Mouse (Mus musculus) adrenal gland, postnatal 25 days (tissue): ENCODE measurements around the gene Sox21. TPM values are rescaled to one million over a fixed set of nuclear protein-coding genes. Genes with fewer than 3 reads are reported as not detected.
A peak's percentile ranks its signal among the peaks of the same experiment; 100 is the strongest.

ENCODE experiments used
- DNase-seq: peaks from one replicate; pipeline ENCODE4 v3.0.0; 2021; ENCODE audit warnings: mixed read lengths
- long read RNA-seq: library from polyadenylated mRNA; stranded (forward); transcript quantifications from one replicate; pipeline ENCODE4 v2.0.0, GENCODE M21; 2021
- total RNA-seq: library from RNA; stranded (reverse); gene quantifications from 2 replicates; pipeline ENCODE4 v1.2.3, GENCODE M21; 2021

Gene Sox21
- total RNA-seq, result not detected in 2 replicates
- long read RNA-seq, partial matches to known transcripts, result 0 of 1 reads
- long read RNA-seq, other reads (novel, unspliced or antisense), result 0 of 1 reads

DNA sequence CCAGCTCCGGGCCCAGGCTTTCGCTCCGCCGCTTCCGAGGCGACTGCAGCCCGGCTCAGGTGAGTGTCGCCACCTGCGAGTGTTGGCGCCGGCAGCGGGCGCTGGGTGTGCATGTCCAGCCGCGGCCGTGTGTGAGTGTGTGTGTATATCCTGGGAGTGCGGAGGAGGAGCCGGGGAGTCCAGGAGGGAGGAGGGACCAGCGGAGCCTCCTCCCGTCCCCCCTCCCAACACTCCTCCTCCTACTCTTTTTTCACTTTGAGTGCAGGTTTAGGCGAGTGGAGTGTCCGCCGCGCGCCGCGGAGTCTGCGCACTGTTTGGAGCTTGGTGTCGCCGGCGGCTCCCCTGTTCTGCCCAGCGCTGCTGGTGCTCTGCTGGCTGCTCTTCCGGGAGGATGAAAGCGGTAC, at the start of gene Sox21:
Gene Sox21, minus strand, starts transcription at position 145 of the 404 bp plus-strand sequence.
- peak; percentile 34 for DNase-seq

DNA sequence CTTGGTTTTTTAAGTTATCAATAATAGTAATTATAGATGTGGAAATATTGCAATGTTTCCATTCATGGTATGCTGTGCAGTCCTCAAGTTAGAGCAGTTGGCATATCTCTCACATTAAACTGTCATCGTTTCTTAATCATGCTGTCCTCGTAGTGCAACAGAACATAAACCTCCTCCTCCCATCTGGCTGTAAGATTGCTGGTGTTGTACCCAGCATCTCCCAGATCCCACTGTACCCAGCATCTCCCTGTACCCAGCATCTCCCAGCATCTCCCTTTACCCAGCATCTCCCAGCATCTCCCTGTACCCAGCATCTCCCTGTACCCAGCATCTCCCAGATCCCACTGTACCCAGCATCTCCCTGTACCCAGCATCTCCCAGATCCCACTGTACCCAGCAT, 49.3 kb upstream of the Sox21 start:
- no peak for DNase-seq

DNA sequence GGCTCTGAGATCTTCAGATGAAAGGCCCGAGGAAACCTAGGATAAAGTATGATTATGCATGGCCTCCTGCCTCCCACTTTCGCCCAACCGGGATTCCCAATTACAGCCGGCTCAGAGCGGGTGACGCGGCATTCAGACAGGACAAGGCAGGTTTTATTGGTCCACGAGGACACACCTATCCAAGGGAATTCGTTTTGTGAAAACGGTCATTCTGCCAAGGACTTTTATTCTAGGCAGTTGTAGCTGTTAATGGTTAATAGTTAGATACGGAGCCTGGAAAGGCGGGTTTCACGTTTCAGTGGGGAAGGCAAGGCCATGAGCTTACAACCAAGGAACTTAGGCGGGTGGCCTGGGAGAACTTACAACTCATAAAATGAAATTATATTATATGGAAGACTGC, 46.1 kb upstream of the Sox21 start:
- DNase-seq, result no peak

DNA sequence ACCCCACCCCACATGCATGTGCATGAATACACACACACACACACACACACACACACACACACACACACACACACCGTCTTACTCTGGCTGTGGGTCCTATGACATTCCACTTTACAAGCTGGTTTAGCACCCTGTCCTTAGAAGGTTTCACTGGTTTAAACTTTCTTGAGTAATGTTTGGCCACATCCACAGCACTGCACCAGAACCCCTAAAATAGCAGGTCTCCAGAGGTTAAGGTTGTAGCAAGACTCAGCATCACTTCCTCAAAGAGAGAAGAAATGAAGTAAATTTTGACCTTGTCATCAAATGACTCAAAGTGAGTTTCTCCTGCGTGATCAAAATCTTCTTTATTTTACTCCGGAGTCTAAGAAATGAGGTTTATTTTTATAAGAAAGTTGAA, 45.4 kb upstream of the Sox21 start:
- no peak for DNase-seq

DNA sequence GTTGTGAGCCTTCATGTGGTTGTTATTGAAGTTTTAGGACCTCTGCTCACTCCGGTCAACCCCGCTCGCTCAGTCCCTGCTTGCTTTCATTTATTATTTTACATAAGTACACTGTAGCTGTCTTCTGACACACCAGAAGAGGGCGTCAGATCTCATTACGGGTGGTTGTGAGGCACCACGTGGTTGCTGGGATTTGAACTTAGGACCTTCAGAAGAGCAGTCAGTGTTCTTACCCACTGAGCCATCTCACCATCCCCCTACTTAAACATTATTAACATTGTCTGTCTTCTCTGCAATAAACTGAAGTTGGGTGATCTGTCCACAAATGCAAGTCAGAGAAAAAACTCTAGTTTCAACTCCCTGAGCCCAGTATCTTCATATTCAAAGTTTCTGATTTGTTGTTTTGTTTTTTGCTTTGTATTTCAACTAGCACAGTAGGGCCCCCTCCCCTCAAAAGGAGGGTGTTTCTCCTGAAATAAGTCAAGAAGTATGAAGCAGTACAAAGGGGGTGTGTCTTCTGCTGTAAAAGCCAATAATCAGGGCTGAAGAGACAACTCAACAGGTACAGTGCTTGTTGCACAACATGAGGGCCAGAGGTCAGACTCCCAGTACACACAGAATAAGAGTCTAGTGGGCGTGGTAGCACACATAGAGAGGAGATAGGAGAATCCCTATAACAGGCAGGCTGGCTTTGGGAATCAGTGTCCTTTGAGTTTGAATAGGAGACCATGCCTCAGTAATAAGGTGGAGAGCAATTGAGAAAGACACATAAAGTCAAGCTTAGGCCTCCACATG, 41.1 kb upstream of the Sox21 start:
- no peak for DNase-seq

DNA sequence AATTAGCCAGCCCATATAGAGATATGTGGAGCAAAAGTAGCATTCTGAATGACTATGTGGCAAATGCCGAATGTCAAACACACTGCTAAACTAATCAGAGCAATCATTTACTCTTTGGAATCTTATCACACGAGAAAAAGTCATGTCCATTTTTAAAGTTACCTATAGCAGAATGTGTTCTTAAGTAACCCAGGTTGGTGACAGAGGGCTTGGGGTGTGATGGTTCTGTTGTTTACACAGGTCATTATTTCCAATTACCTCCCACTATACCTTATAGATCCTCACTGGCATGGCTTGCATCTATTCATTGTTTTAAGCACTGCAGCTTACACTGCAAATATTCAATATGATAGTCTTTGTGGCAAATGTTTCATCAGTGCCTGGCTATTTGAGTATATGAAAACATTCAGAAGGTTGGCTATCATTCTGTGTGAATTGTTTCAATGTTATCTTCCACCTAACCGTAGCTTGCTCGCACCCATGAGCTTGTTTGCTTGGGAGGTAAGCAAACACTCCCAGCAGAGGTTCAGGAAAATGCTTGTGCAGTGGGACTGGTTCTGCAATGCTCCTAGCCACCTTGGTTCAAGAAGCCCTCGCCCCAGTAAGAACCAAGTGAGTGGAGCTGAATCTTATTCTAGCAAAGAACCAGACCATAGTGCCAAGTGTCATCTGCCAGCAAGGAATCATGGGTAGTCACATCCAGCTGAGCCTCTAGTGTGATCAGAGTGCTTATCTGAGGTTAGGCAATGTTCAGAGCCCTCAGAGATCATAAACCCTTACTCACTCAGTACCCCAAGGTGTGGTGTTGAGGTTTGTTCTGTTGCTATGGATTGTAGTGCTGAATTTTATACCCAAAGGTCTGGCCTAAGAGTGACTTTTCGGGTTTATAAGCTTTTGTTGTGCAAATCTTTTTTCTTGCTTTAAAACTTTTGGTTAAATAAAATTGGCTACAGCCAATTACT, 36.0 kb upstream of the Sox21 start:
- no peak for DNase-seq

DNA sequence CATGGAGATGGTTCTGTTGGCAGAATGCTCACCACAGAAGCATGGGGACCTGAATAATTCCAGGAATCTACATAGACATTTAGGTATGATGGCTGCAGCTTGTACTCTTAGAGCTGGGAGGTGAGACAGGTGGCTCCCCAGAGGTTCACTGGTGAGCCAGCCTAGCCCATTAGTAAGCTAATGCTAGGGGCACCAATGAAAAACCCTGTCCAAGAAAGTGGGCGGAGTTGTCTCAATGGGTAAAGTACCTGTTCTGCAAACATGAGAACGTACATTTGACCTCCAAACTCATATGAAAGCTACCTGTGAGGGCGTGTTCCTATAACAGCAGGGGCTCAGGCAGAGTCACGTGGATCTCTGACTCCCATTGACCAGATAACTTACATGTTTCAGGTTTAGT, 32.0 kb upstream of the Sox21 start:
- DNase-seq, result no peak

DNA sequence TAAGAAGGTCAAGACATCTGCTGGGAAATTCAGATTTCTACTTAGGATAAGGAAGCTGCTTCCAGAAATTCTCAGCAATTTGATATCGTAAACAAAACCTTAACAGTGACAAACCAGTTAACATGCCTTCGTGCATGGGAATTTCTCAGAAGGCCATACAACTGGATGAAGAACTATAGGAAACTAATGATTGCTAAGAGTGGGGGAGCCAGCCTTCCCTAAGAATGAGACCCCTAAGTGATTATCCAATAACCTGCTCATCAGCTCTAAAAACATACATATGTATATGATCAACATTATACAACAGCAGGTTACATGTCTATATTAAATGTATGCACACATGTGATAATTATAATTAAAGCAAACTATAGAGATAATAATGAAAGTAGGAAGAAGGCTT, 29.8 kb upstream of the Sox21 start, which contains the start of gene Gm9376:
Gene Gm9376, plus strand, starts transcription at position 301 of the 400 bp plus-strand sequence.
- no peak for DNase-seq

DNA sequence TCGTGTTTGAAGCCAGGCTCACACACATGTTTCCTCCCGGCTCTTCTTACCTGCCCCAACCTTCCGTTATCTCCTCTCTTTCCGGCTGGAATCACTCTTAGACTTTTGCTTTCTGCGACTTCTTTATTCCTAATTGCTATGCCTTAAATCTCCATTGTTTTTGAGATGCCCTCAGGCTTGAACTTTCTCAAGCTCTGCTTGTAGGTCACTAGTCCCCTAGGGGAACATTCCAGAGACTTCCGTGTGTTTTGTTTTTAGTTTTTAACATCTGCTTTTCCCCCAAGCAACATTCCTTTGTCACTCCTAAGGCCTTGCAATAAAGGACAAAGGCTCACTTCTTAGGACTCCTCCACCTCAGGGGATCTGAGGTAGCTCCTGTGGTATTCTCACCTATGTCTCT, 16.6 kb upstream of the Sox21 start:
- DNase-seq, result no peak

DNA sequence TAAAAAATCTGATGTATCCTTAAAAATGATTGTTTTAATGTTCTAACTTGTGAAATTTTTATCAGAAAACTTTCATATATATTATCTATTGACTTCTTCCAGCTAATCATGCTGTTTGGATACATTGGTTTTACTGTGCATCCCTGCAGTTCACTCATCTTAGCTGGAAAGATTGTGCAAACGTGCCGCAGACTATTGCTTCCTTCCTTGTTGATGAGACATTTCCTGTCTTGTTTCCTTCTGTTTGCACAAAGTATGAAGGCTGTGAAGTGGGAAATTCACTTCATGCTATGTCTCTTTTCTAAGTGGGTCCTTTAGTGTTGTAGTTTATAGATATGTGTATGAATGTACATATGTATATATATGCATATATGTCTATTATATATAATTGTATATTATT, 4.6 kb upstream of the Sox21 start:
- DNase-seq, result no peak

DNA sequence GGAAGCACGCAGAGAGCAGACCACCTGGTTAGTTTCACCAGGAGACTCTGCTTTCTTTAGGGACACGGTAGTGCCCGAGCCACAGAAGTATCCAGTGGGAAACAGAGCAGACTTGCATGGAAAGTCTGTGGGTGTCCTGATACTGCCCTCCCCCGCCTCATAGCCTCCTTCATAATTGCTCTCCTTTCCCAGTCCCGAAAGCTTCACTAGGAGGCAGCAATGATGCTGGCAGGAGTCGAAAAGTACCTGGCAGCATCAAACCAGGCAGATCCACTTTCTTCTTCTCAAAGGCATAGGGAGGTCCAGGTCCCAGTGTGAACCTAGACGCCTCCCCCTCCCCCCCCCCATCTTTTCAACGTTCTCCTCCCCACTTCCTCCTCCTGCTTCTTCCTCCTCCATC, 2.5 kb upstream of the Sox21 start:
- DNase-seq, result no peak

DNA sequence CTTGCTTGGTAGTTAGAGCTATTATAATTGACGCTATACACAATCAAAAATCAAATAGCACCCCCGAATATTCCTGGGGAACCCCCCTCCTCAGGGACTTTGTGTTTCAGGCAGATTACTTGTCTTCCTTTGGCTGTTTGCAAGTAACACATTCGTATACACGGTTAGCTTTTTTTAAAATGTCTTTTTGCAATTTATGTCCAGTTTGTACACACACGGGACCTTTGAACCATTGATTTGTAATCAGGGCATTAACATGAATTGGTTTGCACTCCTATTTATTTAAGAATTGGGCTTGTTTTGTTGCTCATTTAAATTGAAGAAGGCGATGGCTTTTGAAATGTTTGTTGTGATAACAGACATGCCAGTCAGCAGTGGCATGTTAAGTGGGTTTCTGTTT, 956 bp upstream of the Sox21 start:
- DNase-seq, result no peak

DNA sequence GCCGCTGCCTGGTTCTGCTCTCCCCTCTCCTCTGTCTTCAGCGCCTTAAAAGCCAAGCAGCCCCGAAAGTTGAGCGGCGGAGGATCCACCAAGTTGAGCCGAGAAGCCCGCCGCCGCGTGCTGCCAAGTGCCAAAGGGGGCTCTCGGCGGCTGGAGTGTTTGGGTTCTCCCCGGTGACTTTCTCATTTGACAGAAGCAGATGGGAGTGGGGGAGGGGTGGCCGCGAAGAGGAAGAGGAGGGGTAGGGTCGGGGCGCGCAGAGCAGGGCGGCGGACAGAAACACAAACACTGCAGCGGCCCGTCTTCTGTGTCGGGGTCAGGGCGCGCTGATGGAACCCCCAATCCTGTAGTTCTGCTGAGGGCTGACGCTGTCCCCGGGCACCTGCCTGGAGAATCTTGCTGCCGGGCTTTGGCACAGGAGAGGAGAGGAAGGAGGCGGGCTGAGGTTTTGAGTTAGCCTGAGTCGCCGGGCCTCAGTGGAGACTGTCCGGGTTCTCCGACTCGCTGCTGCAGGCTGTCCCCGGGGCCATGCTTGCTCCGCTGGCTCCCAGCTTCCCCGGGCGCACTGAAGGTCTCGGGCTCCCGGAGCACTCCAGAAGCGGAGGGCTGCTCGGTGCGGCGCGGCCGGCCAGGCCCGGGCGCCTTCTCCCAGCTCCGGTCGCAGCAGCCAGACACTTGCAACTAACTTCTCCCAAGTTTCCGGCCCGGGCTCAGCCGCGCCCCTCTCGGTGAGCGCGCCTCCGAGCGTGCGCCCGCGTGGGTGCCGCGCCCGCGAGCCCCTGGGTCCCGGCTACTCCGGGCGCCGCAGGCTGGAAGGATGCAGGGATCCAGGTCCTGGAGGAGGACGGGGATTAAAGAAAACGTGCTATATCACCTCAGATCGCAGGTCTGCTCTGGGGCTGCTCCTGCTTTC, 601 bp downstream of the Sox21 start:
- peak; percentile 36 for DNase-seq

DNA sequence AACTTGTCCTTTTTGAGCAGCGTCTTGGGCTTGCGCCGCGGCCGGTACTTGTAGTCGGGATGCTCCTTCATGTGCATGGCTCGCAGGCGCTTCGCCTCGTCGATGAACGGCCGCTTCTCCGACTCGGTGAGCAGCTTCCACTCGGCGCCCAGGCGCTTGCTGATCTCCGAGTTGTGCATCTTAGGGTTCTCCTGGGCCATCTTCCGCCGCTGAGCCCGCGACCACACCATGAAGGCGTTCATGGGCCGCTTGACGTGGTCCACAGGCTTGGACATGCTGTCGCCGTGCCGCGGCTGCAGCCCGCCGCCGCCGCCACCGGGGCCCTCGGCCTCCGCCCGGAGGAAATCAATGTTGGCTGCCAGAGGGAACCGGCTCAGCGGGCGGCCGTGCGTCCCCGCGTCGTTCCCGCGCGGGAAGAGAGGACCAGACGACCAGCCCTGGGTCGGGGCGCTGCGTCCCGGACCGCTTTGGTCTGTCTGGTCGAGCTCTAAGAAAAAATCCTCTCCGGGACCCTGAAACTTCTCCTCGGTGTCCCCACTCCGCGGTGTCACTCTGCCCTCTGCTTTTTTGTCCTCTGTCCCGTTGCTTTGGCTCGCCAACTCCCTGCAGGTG, 1.4 kb downstream of the Sox21 start:
- peak; percentile 13 for DNase-seq

DNA sequence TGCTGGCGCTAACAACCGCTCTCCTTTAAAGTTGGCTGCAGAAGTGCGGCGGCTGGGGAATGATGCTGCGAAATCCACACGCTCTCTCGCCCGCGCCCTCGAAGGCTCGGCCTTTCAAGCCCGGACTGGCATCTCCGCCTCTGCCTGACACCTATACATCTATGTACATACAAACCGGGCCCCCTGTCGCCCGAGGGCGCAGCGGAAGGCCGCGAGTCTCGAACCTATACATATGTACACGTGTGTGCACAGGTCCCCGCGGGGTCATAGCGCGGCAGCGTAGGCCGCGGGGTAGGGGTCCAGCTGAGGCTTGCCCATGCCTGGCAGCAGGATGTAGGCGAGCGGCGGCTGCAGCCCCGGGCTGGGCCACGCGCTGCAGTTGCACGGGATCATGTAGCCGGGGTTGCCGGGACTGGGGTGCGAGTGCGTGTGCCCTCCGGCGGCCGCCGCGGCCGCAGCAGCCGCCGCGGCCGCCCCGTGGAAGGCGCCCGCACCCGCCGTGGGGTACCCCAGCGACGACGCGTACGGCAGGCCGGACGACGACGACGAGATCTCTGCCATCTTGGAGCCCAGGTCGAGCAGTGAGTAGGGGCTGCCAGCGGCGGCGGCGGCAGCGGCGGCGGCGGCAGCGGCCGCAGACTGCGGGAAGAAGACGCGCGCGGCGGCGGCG, 2.2 kb downstream of the Sox21 start:
- DNase-seq, result no peak

DNA sequence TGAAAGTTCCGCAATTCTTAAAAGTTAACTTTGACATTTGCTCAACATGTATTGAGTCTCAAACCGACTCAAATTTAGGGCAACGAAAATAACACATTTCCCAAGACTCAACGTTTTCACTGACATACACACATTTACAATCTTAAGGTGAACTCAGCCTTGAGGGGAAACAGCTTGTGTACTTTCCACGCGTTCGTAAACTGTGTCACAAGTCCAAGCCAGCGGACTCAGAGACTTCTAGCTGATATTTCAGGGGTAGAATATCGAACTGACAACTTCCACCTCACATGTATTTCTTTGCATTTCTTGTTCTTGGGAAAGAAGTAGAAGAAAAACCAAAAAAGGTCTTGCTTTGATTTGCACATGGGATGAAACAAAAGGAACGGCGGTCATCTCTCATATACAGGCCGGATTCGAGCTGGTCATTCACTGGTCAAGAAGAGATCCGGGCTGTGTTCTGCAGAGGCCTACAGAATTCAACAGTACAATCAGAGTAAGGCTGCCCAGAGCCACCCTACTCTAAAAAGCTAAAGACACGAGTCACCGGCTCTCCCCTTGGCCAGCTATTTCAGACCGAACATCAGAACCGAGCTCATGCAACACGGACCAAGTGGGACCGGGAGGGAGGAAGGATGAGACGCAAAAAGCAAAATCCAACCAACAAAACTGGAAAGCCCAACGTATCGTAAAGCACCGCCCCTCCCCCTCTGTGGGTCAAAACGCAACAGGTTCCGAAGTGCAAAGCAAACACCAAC, 2.9 kb downstream of the Sox21 start:
- no peak for DNase-seq

DNA sequence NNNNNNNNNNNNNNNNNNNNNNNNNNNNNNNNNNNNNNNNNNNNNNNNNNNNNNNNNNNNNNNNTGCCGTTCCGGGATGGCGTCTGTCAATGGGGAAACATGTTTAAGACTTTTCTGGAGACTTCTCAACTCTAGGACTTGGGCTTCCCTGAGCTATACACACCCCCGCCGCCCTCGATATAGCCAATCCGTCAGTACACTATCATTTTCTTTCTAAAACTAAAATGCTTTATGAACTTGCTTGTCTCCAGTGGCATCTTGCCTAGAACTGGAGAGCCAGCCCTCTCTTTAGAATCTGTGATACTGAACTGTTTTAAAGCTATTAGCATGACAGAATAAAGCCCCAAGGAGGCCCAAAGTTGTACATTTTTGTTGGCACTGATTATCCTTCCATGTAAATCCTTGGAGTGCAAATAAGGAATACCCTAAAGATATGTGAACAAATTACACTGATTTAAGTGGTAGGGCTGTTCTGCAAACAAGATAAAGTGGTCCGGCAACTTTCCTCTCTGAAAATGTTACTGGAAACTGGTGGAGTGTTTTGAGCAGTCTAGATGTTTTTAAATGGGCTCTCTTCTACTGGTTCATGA, 4.4 kb downstream of the Sox21 start:
- no peak for DNase-seq

DNA sequence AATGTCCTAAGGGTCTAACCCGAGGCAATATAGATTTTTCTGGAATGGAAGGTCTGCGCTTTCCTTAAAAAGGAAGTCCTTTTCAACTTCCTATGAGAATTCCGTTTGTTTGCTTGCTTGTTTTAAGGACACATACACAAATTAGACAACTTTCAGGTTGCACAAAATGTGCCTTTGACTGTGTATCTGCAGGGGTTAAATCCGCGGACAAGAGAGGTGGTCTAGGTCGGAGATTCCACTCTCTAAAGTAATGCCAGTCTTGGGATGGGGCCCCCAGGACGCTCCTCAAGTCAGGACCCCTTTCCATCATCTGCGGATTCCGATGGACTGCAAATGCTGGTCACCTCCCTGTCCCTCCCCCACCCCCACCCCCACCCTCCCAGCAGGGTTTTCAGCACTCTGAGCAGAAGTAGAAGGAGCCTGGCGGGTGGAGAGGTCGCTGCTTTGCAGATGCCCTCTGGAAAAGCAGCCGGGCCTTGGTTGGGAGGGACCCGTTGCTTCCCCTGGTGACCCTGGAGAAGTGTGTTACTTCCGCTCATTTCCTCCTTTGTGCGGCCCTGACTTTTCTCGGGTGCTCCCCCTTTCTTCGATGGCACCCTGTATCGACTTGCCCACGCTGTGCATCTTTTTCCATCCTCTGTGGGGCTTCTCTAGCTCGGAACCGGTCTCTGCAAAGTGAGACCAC, 10.2 kb downstream of the Sox21 start:
- DNase-seq, result no peak

DNA sequence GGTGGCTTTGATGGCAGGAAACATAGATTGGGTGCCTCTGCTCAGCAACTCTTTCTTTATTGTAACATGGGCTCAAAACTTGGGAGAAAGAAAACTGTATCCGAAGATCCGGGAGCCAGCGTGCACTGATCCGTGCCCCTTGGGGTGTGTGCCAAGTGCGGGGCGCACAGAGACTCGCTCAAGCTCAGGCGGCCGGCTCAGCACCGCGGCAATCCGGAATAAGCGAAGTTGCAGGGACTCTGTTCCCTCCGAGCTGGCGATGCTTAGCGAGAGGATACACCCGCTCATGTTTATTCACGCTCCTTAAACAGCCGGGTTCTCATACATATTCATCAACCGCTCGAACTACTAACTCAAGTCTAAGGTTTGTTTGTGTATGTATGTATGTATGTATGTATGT, 10.9 kb downstream of the Sox21 start:
- DNase-seq, result no peak
